In genomic region chr13:11098899-11099585, GRCm38 (mm10) we compare ENCODE assay signal across 9 mouse cellular contexts.
A peak's percentile ranks its signal among the peaks of the same experiment; 100 is the strongest.
DNase-seq lines count a peak whose midpoint lies in the region; ATAC-seq lines count a peak whose summit lies in the region.
"Had no signal": no experiment of that assay in that cellular context is flagged by ENCODE, and none has a peak within 500 bp of the region (broad histone marks: within the 10 kb centered on the region; RNA-seq: fewer than 3 reads in every experiment).

No protein-coding gene starts in this region.

- H3K9me3 ChIP-seq in embryonic facial prominence, embryonic 11.5 days (replicated peaks; ENCODE audit: control insufficient read depth, low read length) = no peaks in the 10 kb centered on the region

- no peaks in the 10 kb centered on the region for H3K36me3 ChIP-seq in embryonic facial prominence, embryonic 11.5 days (replicated peaks; ENCODE audit: control insufficient read depth, insufficient read depth, low read depth, low read length)

- H3K4me1 ChIP-seq in embryonic facial prominence, embryonic 11.5 days (ENCODE audit: control insufficient read depth, insufficient read depth, low read length) = no peaks in the 10 kb centered on the region

- 15% methylated on average over 4 of the region's 4 CpGs for WGBS in embryonic facial prominence, embryonic 11.5 days

- H3K9ac ChIP-seq in embryonic facial prominence, embryonic 11.5 days (replicated peaks; ENCODE audit: low read length) = no peak overlapping the region

- H3K27ac ChIP-seq in embryonic facial prominence, embryonic 11.5 days (replicated peaks; ENCODE audit: low read depth, low read length) = no peak overlapping the region

- 0 out of 2 replicates have a peak, but pooled peaks have one; percentile 39 for ATAC-seq in embryonic facial prominence, embryonic 11.5 days (replicated peaks; ENCODE audit: insufficient number of reproducible peaks, low FRiP score, low TSS enrichment, low read depth)

- no peaks in the 10 kb centered on the region for H3K27me3 ChIP-seq in embryonic facial prominence, embryonic 11.5 days (ENCODE audit: control insufficient read depth, insufficient read depth, low read length)
- H3K27me3 ChIP-seq: CH12.LX had no signal

- H3K4me3 ChIP-seq in embryonic facial prominence, embryonic 11.5 days (ENCODE audit: low read depth, low read length) = no peak overlapping the region

- peak; percentile 6 for DNase-seq in lung, postnatal 10 days
- no peak for DNase-seq in lung, postnatal 4 days
- DNase-seq in embryonic facial prominence, embryonic 11.5 days (ENCODE audit: low spot score) = peak; percentile 42
- peak; percentile 4 to 20 for DNase-seq in kidney, postnatal 36 days
- peak; percentile 9 for DNase-seq in ovary, postnatal 14 days (ENCODE audit: low spot score)
- no peak for DNase-seq in right cerebral cortex, adult 2 months (ENCODE audit: low spot score in 2 of 2)
- DNase-seq in layer of hippocampus, adult 9-11 months = no peak
- DNase-seq in gastrocnemius, postnatal 14 days = no peak

- no peak overlapping the region for H3K4me2 ChIP-seq in embryonic facial prominence, embryonic 11.5 days (ENCODE audit: low read depth, low read length)

- intact Hi-C loops in gastrocnemius, postnatal 14 days (cut with DNase I; ENCODE audit: low total_unique reads) = no loop called here

Comparison
In these comparisons a context has a peak if more than half of its experiments do, and no peak if none do; other contexts are left out.
1. DNase-seq: peak in lung, postnatal 10 days (single experiment), embryonic facial prominence, embryonic 11.5 days (single experiment), kidney, postnatal 36 days (2 of 2) and ovary, postnatal 14 days (single experiment); none in lung, postnatal 4 days (0 of 2), right cerebral cortex, adult 2 months (0 of 2), layer of hippocampus, adult 9-11 months (single experiment) and gastrocnemius, postnatal 14 days (single experiment).